Mouse (Mus musculus) cerebellum, adult (tissue): ENCODE measurements around the gene Kcnh4.

Experiments
- ATAC-seq: cut with Nextera tagmentation; 2 replicates; pipeline ENCODE4 v1.9.2; 2017; ENCODE audit warnings: mild to moderate bottlenecking, moderate library complexity, mixed read lengths; ENCODE audit not compliant: insufficient number of reproducible peaks, low FRiP score, low TSS enrichment

Kcnh4 gene

DNA sequence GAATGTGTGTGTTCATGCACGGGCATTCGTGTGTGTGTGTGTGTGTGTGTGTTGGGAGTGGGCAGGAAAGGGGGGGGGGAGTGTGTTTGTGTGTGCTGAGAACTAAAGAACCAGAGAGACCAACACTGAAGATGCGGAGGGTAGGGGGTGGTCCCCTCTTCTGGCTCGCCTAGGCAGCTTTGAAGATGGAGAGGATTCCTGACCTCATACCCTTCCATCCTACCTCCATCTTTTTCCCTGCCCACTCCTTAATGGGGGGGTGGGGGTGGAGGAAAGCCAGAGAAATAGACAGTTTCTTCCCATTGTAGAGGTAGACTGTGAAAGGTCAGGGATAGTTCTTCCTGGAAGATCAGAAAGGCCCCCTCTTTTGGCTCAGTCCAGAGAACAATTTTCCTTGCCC, 46.6 kb downstream of the Kcnh4 start:
- no peak for ATAC-seq

DNA sequence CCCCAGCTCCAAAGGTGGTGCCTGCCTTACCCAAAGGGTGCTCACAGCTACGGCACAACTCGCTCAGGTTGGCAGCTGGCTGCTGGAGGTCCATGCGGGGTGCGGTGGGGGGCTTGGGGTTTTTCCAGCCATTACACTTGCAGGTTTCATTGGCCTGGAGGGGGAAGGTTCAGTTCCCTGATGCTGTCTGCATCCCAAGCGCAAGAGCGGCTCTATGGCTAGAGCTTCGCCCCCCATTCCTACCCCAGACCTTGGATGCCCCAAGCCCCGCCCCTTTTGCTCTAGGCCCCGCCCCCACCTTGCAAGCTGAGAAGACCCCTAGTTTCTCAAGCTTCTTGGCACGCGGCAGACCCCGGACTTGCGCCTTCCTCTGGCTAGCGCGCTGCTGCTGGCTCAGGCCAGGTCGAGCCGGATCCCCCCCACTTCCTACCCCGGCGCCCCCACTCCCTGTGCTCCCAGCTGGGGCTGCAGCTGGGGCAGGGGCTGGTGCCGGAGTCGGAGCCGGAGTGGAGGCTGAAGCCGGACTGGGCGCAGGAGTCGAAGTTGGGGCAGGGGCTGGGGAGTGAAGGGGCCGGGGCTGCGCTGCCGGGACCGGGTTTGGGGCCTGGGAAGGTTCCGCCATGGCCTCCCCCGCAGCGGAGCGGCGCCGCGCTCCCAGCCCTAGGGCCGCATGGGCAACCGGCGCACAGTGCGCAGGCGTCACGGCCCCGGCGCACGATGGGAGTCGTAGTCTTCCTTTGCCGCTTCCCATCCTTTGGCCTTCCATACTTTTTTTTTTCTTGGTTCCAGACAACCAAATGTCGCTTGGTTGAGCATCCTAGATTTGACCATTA, 47.7 kb downstream of the Kcnh4 start, which contains the start of gene Kat2a:
Gene Kat2a, minus strand, starts transcription at position 683 of the 833 bp plus-strand sequence.
- peak; percentile 83; the same call in 1 of the 2 replicates for ATAC-seq

DNA sequence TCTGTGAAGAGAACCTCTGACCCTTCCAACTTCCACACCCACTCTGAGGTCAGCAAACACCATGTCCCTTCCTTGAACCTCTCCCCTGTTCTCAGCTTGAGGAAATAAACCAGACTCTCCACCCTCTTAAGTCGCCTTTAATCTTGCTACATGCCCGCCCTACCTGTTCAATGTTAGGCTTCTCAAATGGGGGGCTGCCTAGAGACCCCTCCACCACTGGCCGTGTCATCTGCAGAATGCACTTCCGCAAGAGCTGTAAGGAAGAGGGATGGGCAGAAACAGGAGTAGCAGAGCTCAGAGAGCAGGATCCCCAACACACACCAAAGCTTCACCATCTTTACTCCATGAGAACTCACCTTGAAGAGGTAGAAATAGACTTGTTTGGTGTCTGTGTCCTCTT, 48.8 kb downstream of the Kcnh4 start:
- no peak for ATAC-seq

DNA sequence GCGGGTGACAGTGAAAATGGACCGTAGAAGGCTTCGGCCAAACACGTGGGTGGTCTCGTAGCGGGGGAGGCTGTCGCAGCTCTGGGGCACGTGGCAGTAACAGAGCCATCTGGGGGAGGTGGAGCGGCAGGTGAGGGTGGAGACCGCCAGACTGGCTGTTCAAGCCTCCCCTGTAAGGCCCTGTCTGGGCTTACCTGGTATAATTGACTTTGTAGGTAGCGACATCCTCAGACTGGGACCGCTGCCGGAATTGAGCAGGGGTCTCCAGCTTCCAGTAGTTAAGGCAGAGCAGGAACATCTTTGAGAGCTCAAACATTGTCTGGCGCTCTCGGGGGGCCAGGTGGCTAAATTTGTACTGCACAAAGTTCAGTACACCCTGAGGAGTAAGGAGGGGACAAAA, 49.2 kb downstream of the Kcnh4 start:
- no peak for ATAC-seq

DNA sequence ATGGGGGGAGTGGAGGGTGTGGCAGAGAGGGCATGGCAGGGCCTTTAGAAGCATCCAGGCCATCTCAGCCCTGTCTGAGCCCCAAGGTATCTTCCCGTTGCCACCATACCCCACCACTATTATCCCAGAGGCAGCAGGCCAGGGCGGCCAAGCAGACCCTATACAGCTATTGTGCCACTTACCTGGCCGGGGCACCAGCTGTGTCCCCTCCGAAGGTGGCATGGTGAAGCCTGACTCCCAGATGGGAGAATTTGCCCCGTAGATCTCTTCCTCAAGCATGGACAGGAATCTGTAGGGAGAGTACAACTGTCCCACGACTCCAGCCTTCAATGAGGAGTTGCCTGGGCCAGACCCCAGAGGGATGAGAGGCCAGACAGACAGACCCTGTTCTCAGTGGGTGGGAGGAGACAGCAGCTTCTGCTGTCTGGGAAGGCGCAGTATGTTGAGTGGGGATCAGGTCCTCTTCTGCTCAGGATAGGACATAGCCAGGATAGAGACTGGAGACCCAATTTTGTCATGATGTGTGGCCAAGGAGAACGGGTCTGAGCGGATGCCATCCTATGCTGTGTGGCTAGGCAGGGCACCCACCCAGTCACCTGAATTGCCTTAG, 50.4 kb downstream of the Kcnh4 start:
- no peak for ATAC-seq

DNA sequence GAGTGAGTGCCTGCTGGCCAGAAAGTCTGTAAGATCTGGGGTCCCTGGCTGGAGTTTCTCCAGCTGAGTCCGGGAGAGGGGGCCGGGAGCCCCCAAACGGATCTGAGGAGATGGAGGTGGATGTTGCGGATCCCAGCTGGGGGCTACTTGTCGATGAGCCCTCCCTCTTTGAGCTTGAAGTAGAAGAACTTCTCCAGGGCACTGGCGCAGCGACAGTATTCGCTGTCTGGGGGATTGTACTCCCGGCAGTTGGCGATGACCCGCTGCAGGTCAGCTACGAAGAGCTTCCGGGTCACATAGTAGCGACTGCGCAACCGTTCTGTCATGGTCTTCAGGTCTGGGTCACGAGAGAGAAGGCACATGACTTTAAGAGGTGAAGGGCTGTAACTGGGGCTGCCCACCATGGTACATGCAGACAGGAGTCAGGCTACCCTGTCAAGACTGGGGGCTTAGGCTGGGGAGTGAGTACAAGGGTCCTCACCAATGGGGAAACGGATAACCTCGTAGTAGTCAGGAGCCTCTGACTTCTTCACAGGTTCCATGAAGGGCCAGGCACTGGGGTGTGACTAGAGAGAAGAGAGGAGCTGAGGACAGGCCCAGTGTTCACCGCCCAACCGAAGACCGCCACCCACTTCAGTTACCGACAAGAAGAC, 54.5 kb downstream of the Kcnh4 start:
- ATAC-seq: no peak

DNA sequence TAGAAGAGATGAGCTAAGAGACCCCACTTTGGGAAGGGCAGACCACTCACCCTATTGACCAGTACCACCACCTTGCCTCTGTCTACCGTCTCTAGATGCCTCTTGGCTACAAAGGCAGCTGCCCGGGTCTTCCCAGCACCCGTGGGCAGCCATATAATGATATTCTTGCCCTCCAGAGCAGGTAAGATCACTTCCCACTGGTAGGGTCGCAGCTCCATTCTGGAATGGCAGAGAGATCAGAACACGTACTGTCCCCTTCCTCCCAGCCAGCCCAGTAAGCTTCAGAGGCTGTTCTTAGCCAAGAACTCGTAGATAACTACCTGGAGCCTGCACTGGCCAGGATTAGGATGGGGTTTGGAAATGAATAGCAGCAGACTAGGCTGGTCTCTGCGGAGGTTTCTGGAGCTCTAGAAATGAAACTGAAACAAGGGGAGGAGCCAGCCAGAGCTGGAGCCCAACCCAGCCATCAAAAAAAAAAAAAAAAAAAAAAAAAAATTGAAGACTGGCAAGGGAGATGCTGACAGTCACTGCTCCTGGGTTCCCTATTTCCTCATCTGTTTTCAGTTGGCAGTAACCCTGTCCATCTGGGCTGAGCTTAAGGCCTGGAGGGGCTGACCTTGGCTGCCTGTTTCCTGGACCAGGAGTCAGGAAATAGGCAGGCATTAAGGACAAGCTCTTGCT, 55.8 kb downstream of the Kcnh4 start, which contains the start of gene Dhx58:
Gene Dhx58, minus strand, starts transcription at position 421 of the 681 bp plus-strand sequence.
- no peak for ATAC-seq

DNA sequence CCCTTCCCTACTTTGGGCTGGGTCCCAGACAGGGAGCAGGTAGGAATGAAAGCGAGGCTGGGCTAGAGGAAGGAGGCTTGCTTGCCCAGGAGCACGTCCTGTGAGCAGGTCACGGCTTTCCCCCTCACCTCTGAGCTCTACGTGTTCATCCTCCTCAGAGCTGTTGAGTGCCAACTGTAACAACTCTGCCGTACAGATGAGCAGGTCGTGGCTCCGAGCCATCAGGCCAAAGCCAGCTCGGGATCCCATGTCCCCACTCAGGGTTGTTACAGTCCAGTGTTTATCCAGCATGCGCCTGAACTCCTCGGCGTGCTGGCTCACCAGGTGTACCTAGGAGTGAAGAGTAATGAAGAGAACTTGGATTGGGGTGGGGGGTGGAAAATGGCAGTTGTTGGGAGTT, 56.4 kb downstream of the Kcnh4 start:
- no peak for ATAC-seq

DNA sequence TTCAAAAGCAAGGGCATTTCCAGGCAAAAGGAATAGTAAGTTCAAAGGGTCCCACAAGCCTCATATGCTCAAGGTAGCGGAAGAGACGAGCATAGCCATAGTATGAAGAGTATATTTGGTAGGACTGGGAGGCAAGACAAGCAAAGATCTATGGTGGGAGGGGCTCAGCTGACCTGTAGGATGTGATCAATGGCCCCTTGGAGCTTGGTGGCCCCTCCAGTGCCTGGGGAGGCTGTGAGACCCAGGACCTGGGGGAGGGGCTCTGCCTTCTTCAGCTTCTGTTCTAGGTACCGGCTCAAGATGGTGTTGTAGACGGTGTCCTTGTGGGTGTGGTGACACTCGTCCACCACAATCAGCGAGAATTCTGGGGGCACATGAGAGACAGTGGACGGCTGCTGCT, 56.8 kb downstream of the Kcnh4 start:
- ATAC-seq: no peak

DNA sequence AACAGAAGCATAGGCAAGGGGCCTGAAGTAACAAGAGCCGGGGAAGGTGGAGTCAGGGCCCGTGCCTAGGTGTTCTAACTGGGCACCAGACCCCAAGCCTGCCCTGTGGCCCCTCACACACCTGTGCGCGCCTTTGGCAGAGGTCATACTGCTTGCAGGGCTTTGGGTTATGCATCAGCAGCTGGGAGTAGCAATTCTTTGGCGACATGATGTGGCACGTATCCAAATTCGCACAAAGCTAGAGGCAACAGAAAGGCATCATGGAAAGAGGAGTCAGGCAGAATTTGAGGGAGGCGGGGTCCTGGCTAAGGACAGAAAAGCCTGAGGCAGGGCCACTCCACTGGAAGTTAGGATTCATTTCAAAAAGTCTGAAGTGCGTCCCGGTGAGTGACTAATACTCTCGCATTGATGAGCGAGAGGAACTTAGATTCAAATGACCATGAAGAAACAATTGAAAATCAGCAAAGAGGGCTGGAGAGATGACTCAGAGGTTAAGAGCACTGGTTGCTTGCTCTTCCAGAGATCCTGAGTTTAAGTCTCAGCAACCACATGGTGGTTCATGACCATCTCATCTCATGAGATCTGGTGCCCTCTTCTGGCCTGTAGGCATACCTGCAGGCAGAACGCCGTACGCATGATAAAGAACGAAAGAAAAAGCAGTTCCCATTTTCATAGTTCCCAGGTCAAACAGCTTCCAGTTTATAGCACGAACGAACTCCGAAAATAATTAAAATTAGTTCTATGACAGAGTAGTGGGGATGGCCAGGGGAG, 57.5 kb downstream of the Kcnh4 start:
- ATAC-seq: no peak

DNA sequence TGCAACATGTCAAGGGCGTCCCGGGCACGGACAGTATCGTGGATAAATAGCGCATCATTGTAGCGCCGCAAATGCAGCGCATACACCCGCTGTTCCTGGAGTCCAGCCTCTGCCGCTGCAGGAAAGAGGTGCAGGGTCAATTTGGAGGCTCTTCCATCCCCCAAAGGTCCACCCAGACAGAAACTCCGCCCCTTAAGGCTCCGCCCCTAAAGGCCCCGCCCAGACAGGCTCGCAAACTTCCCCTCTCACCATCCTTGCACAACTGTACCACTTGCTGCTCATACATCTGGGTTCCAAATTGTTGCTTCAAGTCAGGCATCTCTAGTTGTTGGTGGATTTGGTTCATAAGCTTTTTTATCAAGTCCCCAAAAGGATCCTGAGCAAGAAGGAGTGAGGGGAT, 58.4 kb downstream of the Kcnh4 start:
- ATAC-seq: no peak

DNA sequence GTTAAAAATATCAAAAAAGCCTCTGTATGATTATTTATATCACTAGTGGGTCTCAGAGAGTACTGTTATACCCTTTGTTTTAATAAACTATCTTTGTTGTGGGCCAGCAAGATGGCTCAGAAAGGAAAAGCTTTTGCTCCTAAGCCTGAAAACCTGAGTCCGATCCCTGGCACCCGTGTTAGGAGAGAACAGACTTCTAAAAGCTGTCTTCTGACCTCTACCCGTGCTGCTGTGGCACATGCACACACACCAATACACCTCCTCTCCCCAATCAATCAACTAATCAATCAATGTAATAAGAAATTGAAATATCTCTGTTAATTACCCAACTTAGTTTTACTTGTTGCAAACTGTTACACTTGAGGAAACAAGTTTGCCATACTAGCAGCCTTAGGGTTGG, 59.0 kb downstream of the Kcnh4 start:
- no peak for ATAC-seq

DNA sequence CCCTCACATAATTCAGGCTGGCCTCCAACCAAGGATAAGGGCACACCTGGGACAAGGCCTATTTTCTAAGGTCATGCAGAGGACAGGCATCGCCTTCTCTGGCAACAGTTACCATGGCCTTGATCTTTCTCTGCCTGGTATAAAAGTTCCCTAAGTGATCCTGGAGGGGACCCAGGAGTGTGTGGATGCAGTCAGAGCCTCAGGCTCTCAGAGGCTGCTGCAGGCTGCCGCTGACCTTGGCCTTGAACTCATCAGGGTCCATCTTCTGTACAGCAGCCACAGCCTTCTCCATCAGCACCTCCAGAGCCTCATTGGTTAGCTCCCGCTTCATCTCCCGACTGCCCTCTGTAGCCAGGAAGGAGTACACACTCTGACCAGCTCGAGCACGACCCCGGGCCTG, 61.8 kb downstream of the Kcnh4 start:
- no peak for ATAC-seq

DNA sequence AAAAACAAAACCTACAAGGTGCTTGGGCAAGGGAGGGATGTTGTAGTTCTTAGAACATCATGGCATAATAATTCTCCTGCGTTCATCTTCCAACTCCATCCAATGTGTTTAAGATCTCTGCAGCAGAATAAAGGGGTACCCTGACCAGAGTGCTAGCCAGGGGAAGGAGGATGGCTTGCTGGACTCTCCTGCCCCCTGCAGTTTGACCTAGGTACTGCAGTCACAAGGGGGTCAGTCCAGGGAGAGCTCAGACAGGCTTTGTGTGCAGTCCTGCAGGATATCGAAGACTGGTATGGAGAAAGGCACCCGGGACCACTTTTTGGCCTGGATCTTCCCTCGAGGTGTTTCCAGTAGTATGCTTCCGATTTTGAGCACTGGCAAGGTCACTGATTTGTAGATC, 64.8 kb downstream of the Kcnh4 start:
- ATAC-seq: no peak

DNA sequence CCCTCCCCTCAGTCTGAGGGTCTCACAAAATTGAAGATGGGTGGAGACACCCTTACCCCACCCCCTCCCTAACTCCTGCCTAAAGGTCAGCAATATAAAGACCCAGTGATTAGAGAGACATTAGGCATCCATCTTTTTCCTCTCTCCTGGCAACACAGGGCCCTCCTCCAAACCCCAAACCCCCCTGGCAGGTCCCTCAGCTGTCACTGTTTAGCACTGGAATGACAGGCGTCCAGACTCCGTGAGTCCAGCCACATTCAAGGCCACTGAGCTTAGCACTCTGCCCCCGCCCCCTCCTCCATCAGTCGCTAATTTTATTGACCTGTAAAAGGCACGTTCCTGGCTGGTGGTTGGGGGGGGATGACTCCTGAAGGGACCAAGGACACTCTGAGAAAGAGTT, 66.6 kb downstream of the Kcnh4 start:
- no peak for ATAC-seq

DNA sequence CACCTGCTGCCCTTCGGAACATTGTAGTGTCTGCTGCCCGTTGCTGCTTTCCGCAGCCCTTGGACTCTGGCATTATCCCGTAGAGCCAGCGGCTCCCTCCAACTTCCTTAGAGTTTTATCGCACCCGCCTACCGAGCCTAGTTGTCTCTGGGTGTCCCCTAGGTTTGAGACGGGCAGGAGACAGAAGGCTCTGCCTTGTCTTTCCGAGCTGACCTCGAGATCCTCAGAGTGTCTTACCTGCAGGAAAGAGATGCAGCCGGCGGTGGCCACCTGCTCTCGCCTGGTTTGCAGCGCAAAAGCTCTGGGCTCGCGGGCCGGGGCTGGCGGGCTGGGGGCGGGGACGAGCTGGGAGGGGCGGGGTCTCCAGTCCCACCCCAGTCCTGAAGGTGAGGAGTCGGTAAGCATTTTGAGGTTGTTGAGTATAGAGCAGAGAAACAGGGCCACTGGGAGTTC, 67.6 kb downstream of the Kcnh4 start, which contains the start of gene Zfp385c:
Gene Zfp385c, minus strand, starts transcription at position 292 of the 453 bp plus-strand sequence.
- no peak for ATAC-seq

DNA sequence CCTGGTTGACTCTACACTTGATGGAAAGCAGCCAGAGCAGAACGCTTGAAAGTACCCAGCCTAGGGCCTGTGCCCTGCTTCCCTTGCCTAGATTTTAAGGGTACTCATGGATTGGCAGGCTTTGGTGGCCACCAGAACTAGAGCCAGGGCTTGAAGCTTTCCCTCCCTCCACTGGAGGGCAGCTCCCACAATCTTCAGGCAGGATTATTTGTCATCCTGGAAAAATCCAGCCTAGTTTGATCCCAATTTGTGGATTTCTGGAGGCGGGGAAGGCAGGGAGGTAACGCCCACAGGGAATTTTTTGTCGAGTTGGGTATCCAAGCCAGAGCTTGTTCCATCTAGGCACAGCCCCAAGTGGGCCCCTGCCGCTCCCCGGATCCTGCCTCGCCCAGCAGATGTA, 69.4 kb downstream of the Kcnh4 start:
- ATAC-seq: no peak
